11 mouse cellular contexts compared by ENCODE assay signal in genomic region chr4:155188341-155188740, GRCm38 (mm10). TPM values are rescaled to one million over a fixed set of nuclear protein-coding genes. Genes with fewer than 3 reads are reported as not detected.
DNase-seq lines count a peak whose midpoint lies in the region; ATAC-seq lines count a peak whose summit lies in the region.
"Had no signal": no experiment of that assay in that cellular context is flagged by ENCODE, and none has a peak within 500 bp of the region (broad histone marks: within the 10 kb centered on the region; RNA-seq: fewer than 3 reads in every experiment).

No protein-coding gene starts in this region.

- H3K9me3 ChIP-seq in heart, embryonic 11.5 days (replicated peaks; ENCODE audit: control insufficient read depth, low read length): no peaks in the 10 kb centered on the region
- no peaks in the 10 kb centered on the region for H3K9me3 ChIP-seq in liver, embryonic 11.5 days (ENCODE audit: control insufficient read depth, low read length)
- H3K9me3 ChIP-seq in intestine, embryonic 16.5 days (ENCODE audit: control insufficient read depth, low read length): no peaks in the 10 kb centered on the region
- no peaks in the 10 kb centered on the region for H3K9me3 ChIP-seq in liver, embryonic 16.5 days (replicated peaks; ENCODE audit: control insufficient read depth, low read length)
- H3K9me3 ChIP-seq: hindbrain, embryonic 15.5 days had no signal

- DNase-seq in heart, adult 8-10 months (ENCODE audit: low spot score): no peak
- no peak for DNase-seq in liver, embryonic 11.5 days (ENCODE audit: low spot score)
- no peak for DNase-seq in liver
- DNase-seq in Muller cell, postnatal 12 days (ENCODE audit: inconsistent ontology term): no peak
- DNase-seq in right cerebral cortex, adult 2 months (ENCODE audit: low spot score in 2 of 2): no peak
- DNase-seq: right cerebral cortex, postnatal 4 days; thymus, adult 18-20 months had no signal

- no peak overlapping the region for H3K9ac ChIP-seq in heart, embryonic 11.5 days (ENCODE audit: low read depth, low read length)
- H3K9ac ChIP-seq in liver, embryonic 11.5 days (ENCODE audit: low read depth, low read length): no peak overlapping the region
- 0 out of 2 replicates have a peak overlapping the region, but pooled peaks have one; percentile 3 for H3K9ac ChIP-seq in intestine, embryonic 16.5 days (ENCODE audit: low read depth, low read length)
- no peak overlapping the region for H3K9ac ChIP-seq in liver, embryonic 16.5 days (ENCODE audit: low read depth, low read length)
- H3K9ac ChIP-seq: hindbrain, embryonic 15.5 days had no signal

- no peak for ATAC-seq in heart, embryonic 11.5 days (replicated peaks; ENCODE audit: insufficient number of reproducible peaks, low FRiP score, low TSS enrichment)
- ATAC-seq in liver, embryonic 11.5 days (replicated peaks; ENCODE audit: low FRiP score): no peak
- no peak for ATAC-seq in intestine, embryonic 16.5 days
- ATAC-seq in liver, embryonic 16.5 days (ENCODE audit: low read depth): peak; percentile 35

- H3K27ac ChIP-seq in heart, embryonic 11.5 days (ENCODE audit: low read depth, low read length): peak overlapping the region; percentile 77
- H3K27ac ChIP-seq in liver, embryonic 11.5 days (ENCODE audit: low read depth, low read length): no peak overlapping the region
- peak overlapping the region; percentile 17 for H3K27ac ChIP-seq in intestine, embryonic 16.5 days (ENCODE audit: low read length)
- no peak overlapping the region for H3K27ac ChIP-seq in liver, embryonic 16.5 days (ENCODE audit: low read length)
- H3K27ac ChIP-seq: hindbrain, embryonic 15.5 days had no signal

- no peak overlapping the region for H3K4me3 ChIP-seq in heart, embryonic 11.5 days (ENCODE audit: low read depth, low read length)
- H3K4me3 ChIP-seq in liver, embryonic 11.5 days (ENCODE audit: low read depth, low read length): no peak overlapping the region
- no peak overlapping the region for H3K4me3 ChIP-seq in intestine, embryonic 16.5 days (ENCODE audit: low read length)
- no peak overlapping the region for H3K4me3 ChIP-seq in liver, embryonic 16.5 days (ENCODE audit: low read depth, low read length)
- H3K4me3 ChIP-seq: hindbrain, embryonic 15.5 days had no signal

- 30% methylated on average over 8 of the region's 8 CpGs for WGBS in heart, embryonic 11.5 days (ENCODE audit: insufficient replicate concordance)
- 43% methylated on average over 8 of the region's 8 CpGs for WGBS in liver, embryonic 11.5 days
- WGBS in intestine, embryonic 16.5 days: 14% methylated on average over 8 of the region's 8 CpGs
- 36% methylated on average over 8 of the region's 8 CpGs for WGBS in liver, embryonic 16.5 days (ENCODE audit: insufficient replicate concordance)

- H3K4me1 ChIP-seq in heart, embryonic 11.5 days (ENCODE audit: control insufficient read depth, insufficient read depth, low read length): peaks cover 85% of the 10 kb centered on the region
- peaks cover 79% of the 10 kb centered on the region for H3K4me1 ChIP-seq in liver, embryonic 11.5 days (replicated peaks; ENCODE audit: control insufficient read depth, insufficient read depth, low read length)
- peaks cover 81% of the 10 kb centered on the region for H3K4me1 ChIP-seq in intestine, embryonic 16.5 days (ENCODE audit: control insufficient read depth, insufficient read depth, low read length)
- H3K4me1 ChIP-seq in liver, embryonic 16.5 days (ENCODE audit: control insufficient read depth, low read depth, low read length): peaks cover 32% of the 10 kb centered on the region

- no peaks in the 10 kb centered on the region for H3K36me3 ChIP-seq in heart, embryonic 11.5 days (ENCODE audit: control insufficient read depth, insufficient read depth, low read length)
- H3K36me3 ChIP-seq in liver, embryonic 11.5 days (ENCODE audit: control insufficient read depth, insufficient read depth, low read length): no peaks in the 10 kb centered on the region
- no peaks in the 10 kb centered on the region for H3K36me3 ChIP-seq in intestine, embryonic 16.5 days (ENCODE audit: control insufficient read depth, insufficient read depth, low read length)
- H3K36me3 ChIP-seq in liver, embryonic 16.5 days (ENCODE audit: control insufficient read depth, insufficient read depth): no peaks in the 10 kb centered on the region
- H3K36me3 ChIP-seq: hindbrain, embryonic 15.5 days had no signal

- no peaks in the 10 kb centered on the region for H3K27me3 ChIP-seq in heart, embryonic 11.5 days (ENCODE audit: control insufficient read depth, insufficient read depth, low read length)
- H3K27me3 ChIP-seq in liver, embryonic 11.5 days (replicated peaks; ENCODE audit: control insufficient read depth, insufficient read depth, low read length): no peaks in the 10 kb centered on the region
- no peaks in the 10 kb centered on the region for H3K27me3 ChIP-seq in intestine, embryonic 16.5 days (replicated peaks; ENCODE audit: control insufficient read depth, insufficient read depth, low read length)
- H3K27me3 ChIP-seq in liver, embryonic 16.5 days (ENCODE audit: control insufficient read depth, insufficient read depth, low read depth, low read length): no peaks in the 10 kb centered on the region
- H3K27me3 ChIP-seq: hindbrain, embryonic 15.5 days had no signal

- H3K4me2 ChIP-seq in heart, embryonic 11.5 days: no peak overlapping the region
- H3K4me2 ChIP-seq in liver, embryonic 11.5 days: peak overlapping the region; percentile 1; the same call in 1 of the 2 replicates
- H3K4me2 ChIP-seq in intestine, embryonic 16.5 days (ENCODE audit: low read depth, low read length): no peak overlapping the region
- no peak overlapping the region for H3K4me2 ChIP-seq in liver, embryonic 16.5 days (ENCODE audit: low read depth, low read length)
- H3K4me2 ChIP-seq: hindbrain, embryonic 15.5 days had no signal

RNA-seq across cellular contexts. Expression of gene Ski, which starts 34.1 kb away (rescaled TPM):
- polyA plus RNA-seq in heart, embryonic 11.5 days (2014; fragmentation: Nextera tagmentation; extraction: Ambion mirVana): 14.6 and 14.8 TPM in 2 replicates
- 10 to 100 TPM; 44.5 to 53.3 (median 49.0) TPM for total RNA-seq in heart, adult 8-10 months (2022)
- 8.2 and 9.8 TPM in 2 replicates for polyA plus RNA-seq in liver, embryonic 11.5 days (2014; fragmentation: Nextera tagmentation; extraction: Ambion mirVana)
- polyA plus RNA-seq in intestine, embryonic 16.5 days (2015; fragmentation: Nextera tagmentation; extraction: Ambion mirVana): 11.4 and 11.7 TPM in 2 replicates
- polyA plus RNA-seq in liver, embryonic 16.5 days (2015; fragmentation: Nextera tagmentation; extraction: Ambion mirVana): 2.4 and 2.5 TPM in 2 replicates

Comparison
In these comparisons a context has a peak if more than half of its experiments do, and no peak if none do; other contexts are left out.
1. H3K27ac ChIP-seq: peak in heart, embryonic 11.5 days (single experiment) and intestine, embryonic 16.5 days (single experiment); none in liver, embryonic 11.5 days (single experiment) and liver, embryonic 16.5 days (single experiment).